Comparison of ENCODE assay signal across 10 mouse cellular contexts in genomic region chr7:19741329-19742031, GRCm38 (mm10). TPM values are rescaled to one million over a fixed set of nuclear protein-coding genes. Genes with fewer than 3 reads are reported as not detected.
DNase-seq lines count a peak whose midpoint lies in the region; ATAC-seq lines count a peak whose summit lies in the region.
"Had no signal": no experiment of that assay in that cellular context is flagged by ENCODE, and none has a peak within 500 bp of the region (broad histone marks: within the 10 kb centered on the region; RNA-seq: fewer than 3 reads in every experiment).

No protein-coding gene starts in this region.

- DNase-seq in neural tube, embryonic 10.5 days (ENCODE audit: extremely low spot score, low spot score) = peak; percentile 48
- no peak for DNase-seq in frontal cortex, postnatal 10 days (ENCODE audit: low spot score in 2 of 2)
- no peak for DNase-seq in Muller cell, postnatal 12 days (ENCODE audit: inconsistent ontology term)
- DNase-seq: cerebellum, adult 2 months had no signal

- H3K4me3 ChIP-seq in forebrain, embryonic 12.5 days (replicated peaks) = no peak overlapping the region
- H3K4me3 ChIP-seq in forebrain, embryonic 16.5 days (replicated peaks; ENCODE audit: low read length) = no peak overlapping the region
- no peak overlapping the region for H3K4me3 ChIP-seq in neural tube, embryonic 15.5 days (replicated peaks)
- no peak overlapping the region for H3K4me3 ChIP-seq in kidney, embryonic 16.5 days (ENCODE audit: low read length)
- no peak overlapping the region for H3K4me3 ChIP-seq in neural tube, embryonic 13.5 days

- no peak overlapping the region for H3K9ac ChIP-seq in forebrain, embryonic 12.5 days
- H3K9ac ChIP-seq in forebrain, embryonic 16.5 days (replicated peaks; ENCODE audit: low read depth, low read length) = no peak overlapping the region
- H3K9ac ChIP-seq in neural tube, embryonic 15.5 days (replicated peaks) = no peak overlapping the region
- H3K9ac ChIP-seq in kidney, embryonic 16.5 days (replicated peaks; ENCODE audit: low read length) = peak overlapping the region; percentile 29; the same call in 1 of the 2 replicates
- H3K9ac ChIP-seq in neural tube, embryonic 13.5 days = no peak overlapping the region

- 18% methylated on average over 8 of the region's 8 CpGs for WGBS in forebrain, embryonic 12.5 days
- WGBS in forebrain, embryonic 16.5 days = 21% methylated on average over 8 of the region's 8 CpGs
- WGBS in neural tube, embryonic 15.5 days = 11% methylated on average over 8 of the region's 8 CpGs
- WGBS in kidney, embryonic 16.5 days = 13% methylated on average over 8 of the region's 8 CpGs
- WGBS in neural tube, embryonic 13.5 days = 10% methylated on average over 8 of the region's 8 CpGs

- H3K4me2 ChIP-seq in forebrain, embryonic 12.5 days = no peak overlapping the region
- no peak overlapping the region for H3K4me2 ChIP-seq in forebrain, embryonic 16.5 days (ENCODE audit: low read length)
- no peak overlapping the region for H3K4me2 ChIP-seq in neural tube, embryonic 15.5 days
- H3K4me2 ChIP-seq in kidney, embryonic 16.5 days (replicated peaks; ENCODE audit: low read depth, low read length) = no peak overlapping the region
- no peak overlapping the region for H3K4me2 ChIP-seq in neural tube, embryonic 13.5 days

- no peaks in the 10 kb centered on the region for H3K27me3 ChIP-seq in forebrain, embryonic 12.5 days
- H3K27me3 ChIP-seq in forebrain, embryonic 16.5 days (replicated peaks; ENCODE audit: control insufficient read depth, insufficient read depth, low read length) = no peaks in the 10 kb centered on the region
- no peaks in the 10 kb centered on the region for H3K27me3 ChIP-seq in neural tube, embryonic 15.5 days (replicated peaks)
- no peaks in the 10 kb centered on the region for H3K27me3 ChIP-seq in kidney, embryonic 16.5 days (ENCODE audit: insufficient read depth, low read length)
- H3K27me3 ChIP-seq in neural tube, embryonic 13.5 days = no peaks in the 10 kb centered on the region

- no peaks in the 10 kb centered on the region for H3K9me3 ChIP-seq in forebrain, embryonic 12.5 days
- no peaks in the 10 kb centered on the region for H3K9me3 ChIP-seq in forebrain, embryonic 16.5 days (ENCODE audit: control insufficient read depth, low read length)
- H3K9me3 ChIP-seq in neural tube, embryonic 15.5 days (replicated peaks) = no peaks in the 10 kb centered on the region
- 0 out of 2 replicates have a peak, but pooled peaks cover 6% of the 10 kb centered on the region for H3K9me3 ChIP-seq in kidney, embryonic 16.5 days (ENCODE audit: low read length)
- H3K9me3 ChIP-seq in neural tube, embryonic 13.5 days = no peaks in the 10 kb centered on the region

- peaks cover 34% of the 10 kb centered on the region for H3K36me3 ChIP-seq in forebrain, embryonic 12.5 days (replicated peaks)
- peaks cover 6% of the 10 kb centered on the region; the same call in 1 of the 2 replicates for H3K36me3 ChIP-seq in forebrain, embryonic 16.5 days (ENCODE audit: control insufficient read depth, insufficient read depth)
- peaks cover 34% of the 10 kb centered on the region for H3K36me3 ChIP-seq in neural tube, embryonic 15.5 days
- H3K36me3 ChIP-seq in kidney, embryonic 16.5 days (ENCODE audit: insufficient read depth, low read length) = peaks cover 45% of the 10 kb centered on the region
- peaks cover 46% of the 10 kb centered on the region for H3K36me3 ChIP-seq in neural tube, embryonic 13.5 days

- ATAC-seq in forebrain, embryonic 12.5 days (ENCODE audit: low FRiP score) = 0 out of 2 replicates have a peak, but pooled peaks have one; percentile 24
- no peak for ATAC-seq in forebrain, embryonic 16.5 days
- no peak for ATAC-seq in neural tube, embryonic 15.5 days (ENCODE audit: low FRiP score)
- ATAC-seq in kidney, embryonic 16.5 days (ENCODE audit: low FRiP score, low TSS enrichment) = peak; percentile 61
- no peak for ATAC-seq in neural tube, embryonic 13.5 days (ENCODE audit: low read depth)

- H3K27ac ChIP-seq in forebrain, embryonic 12.5 days = no peak overlapping the region
- H3K27ac ChIP-seq in forebrain, embryonic 16.5 days (ENCODE audit: low read length) = no peak overlapping the region
- no peak overlapping the region for H3K27ac ChIP-seq in neural tube, embryonic 15.5 days (replicated peaks)
- H3K27ac ChIP-seq in kidney, embryonic 16.5 days (ENCODE audit: low read length) = peak overlapping the region; percentile 82
- H3K27ac ChIP-seq in neural tube, embryonic 13.5 days (replicated peaks) = 0 out of 2 replicates have a peak overlapping the region, but pooled peaks have one; percentile 9

- peaks cover 16% of the 10 kb centered on the region for H3K4me1 ChIP-seq in forebrain, embryonic 12.5 days
- peaks cover 2% of the 10 kb centered on the region for H3K4me1 ChIP-seq in forebrain, embryonic 16.5 days (replicated peaks; ENCODE audit: control insufficient read depth, insufficient read depth, low read length)
- peaks cover 24% of the 10 kb centered on the region for H3K4me1 ChIP-seq in neural tube, embryonic 15.5 days
- peaks cover 49% of the 10 kb centered on the region for H3K4me1 ChIP-seq in kidney, embryonic 16.5 days (ENCODE audit: insufficient read depth, low read length)
- peaks cover 34% of the 10 kb centered on the region for H3K4me1 ChIP-seq in neural tube, embryonic 13.5 days (replicated peaks)

RNA-seq across cellular contexts. Expression of gene Nectin2, which starts 8.8 kb away (rescaled TPM):
- 45.9 and 47.3 TPM in 2 replicates for polyA plus RNA-seq in forebrain, embryonic 12.5 days (2016; fragmentation: Nextera tagmentation; extraction: Ambion mirVana)
- 42.3 and 48.4 TPM in 2 replicates for polyA plus RNA-seq in forebrain, embryonic 16.5 days (2015; fragmentation: Nextera tagmentation; extraction: Ambion mirVana)
- 56.5 and 68.7 TPM in 2 replicates for polyA plus RNA-seq in neural tube, embryonic 15.5 days (2015; fragmentation: Nextera tagmentation; extraction: Ambion mirVana)
- 150 and 157 TPM in 2 replicates for polyA plus RNA-seq in kidney, embryonic 16.5 days (2015; fragmentation: Nextera tagmentation; extraction: Ambion mirVana)
- polyA plus RNA-seq in neural tube, embryonic 13.5 days (2015; fragmentation: Nextera tagmentation; extraction: Ambion mirVana) = 54.6 and 56.2 TPM in 2 replicates

RNA-seq across cellular contexts. Expression of gene Tomm40, which starts 26.2 kb away (rescaled TPM):
- 136 and 149 TPM in 2 replicates for polyA plus RNA-seq in forebrain, embryonic 12.5 days (2016; fragmentation: Nextera tagmentation; extraction: Ambion mirVana)
- polyA plus RNA-seq in forebrain, embryonic 16.5 days (2015; fragmentation: Nextera tagmentation; extraction: Ambion mirVana) = 109 TPM in 2 replicates
- polyA plus RNA-seq in neural tube, embryonic 15.5 days (2015; fragmentation: Nextera tagmentation; extraction: Ambion mirVana) = 155 and 171 TPM in 2 replicates
- 136 and 153 TPM in 2 replicates for polyA plus RNA-seq in kidney, embryonic 16.5 days (2015; fragmentation: Nextera tagmentation; extraction: Ambion mirVana)
- 117 and 134 TPM in 2 replicates for polyA plus RNA-seq in neural tube, embryonic 13.5 days (2015; fragmentation: Nextera tagmentation; extraction: Ambion mirVana)

RNA-seq across cellular contexts. Expression of gene Bcam, which starts 29.3 kb away (rescaled TPM):
- polyA plus RNA-seq in forebrain, embryonic 12.5 days (2016; fragmentation: Nextera tagmentation; extraction: Ambion mirVana) = 8.9 and 10.9 TPM in 2 replicates
- 7.9 and 8.8 TPM in 2 replicates for polyA plus RNA-seq in forebrain, embryonic 16.5 days (2015; fragmentation: Nextera tagmentation; extraction: Ambion mirVana)
- 26.3 and 37.0 TPM in 2 replicates for polyA plus RNA-seq in neural tube, embryonic 15.5 days (2015; fragmentation: Nextera tagmentation; extraction: Ambion mirVana)
- 280 and 309 TPM in 2 replicates for polyA plus RNA-seq in kidney, embryonic 16.5 days (2015; fragmentation: Nextera tagmentation; extraction: Ambion mirVana)
- 14.2 and 16.6 TPM in 2 replicates for polyA plus RNA-seq in neural tube, embryonic 13.5 days (2015; fragmentation: Nextera tagmentation; extraction: Ambion mirVana)

RNA-seq across cellular contexts. Expression of gene Apoe, which starts 42.5 kb away (rescaled TPM):
- polyA plus RNA-seq in forebrain, embryonic 12.5 days (2016; fragmentation: Nextera tagmentation; extraction: Ambion mirVana) = 115 and 128 TPM in 2 replicates
- 269 and 326 TPM in 2 replicates for polyA plus RNA-seq in forebrain, embryonic 16.5 days (2015; fragmentation: Nextera tagmentation; extraction: Ambion mirVana)
- polyA plus RNA-seq in neural tube, embryonic 15.5 days (2015; fragmentation: Nextera tagmentation; extraction: Ambion mirVana) = 643 and 683 TPM in 2 replicates
- 291 and 312 TPM in 2 replicates for polyA plus RNA-seq in kidney, embryonic 16.5 days (2015; fragmentation: Nextera tagmentation; extraction: Ambion mirVana)
- 408 and 440 TPM in 2 replicates for polyA plus RNA-seq in neural tube, embryonic 13.5 days (2015; fragmentation: Nextera tagmentation; extraction: Ambion mirVana)

RNA-seq across cellular contexts. Expression of gene Apoc1, which starts 49.0 kb away (rescaled TPM):
- 0.73 and 1.2 TPM in 2 replicates for polyA plus RNA-seq in forebrain, embryonic 12.5 days (2016; fragmentation: Nextera tagmentation; extraction: Ambion mirVana)
- 0.58 and 1.8 TPM in 2 replicates for polyA plus RNA-seq in forebrain, embryonic 16.5 days (2015; fragmentation: Nextera tagmentation; extraction: Ambion mirVana)
- polyA plus RNA-seq in neural tube, embryonic 15.5 days (2015; fragmentation: Nextera tagmentation; extraction: Ambion mirVana) = 6.5 and 7.3 TPM in 2 replicates
- polyA plus RNA-seq in kidney, embryonic 16.5 days (2015; fragmentation: Nextera tagmentation; extraction: Ambion mirVana) = 13.4 and 16.1 TPM in 2 replicates
- polyA plus RNA-seq in neural tube, embryonic 13.5 days (2015; fragmentation: Nextera tagmentation; extraction: Ambion mirVana) = 4.4 and 6.6 TPM in 2 replicates
- polyA plus RNA-seq: C2C12 had no signal

Comparison
In these comparisons a context has a peak if more than half of its experiments do, and no peak if none do; other contexts are left out.
1. ATAC-seq: peak in forebrain, embryonic 12.5 days (single experiment) and kidney, embryonic 16.5 days (single experiment); none in forebrain, embryonic 16.5 days (single experiment), neural tube, embryonic 15.5 days (single experiment) and neural tube, embryonic 13.5 days (single experiment).
2. H3K27ac ChIP-seq: peak in kidney, embryonic 16.5 days (single experiment) and neural tube, embryonic 13.5 days (single experiment); none in forebrain, embryonic 12.5 days (single experiment), forebrain, embryonic 16.5 days (single experiment) and neural tube, embryonic 15.5 days (single experiment).